Mouse (Mus musculus): ENCODE measurements around the gene C1qtnf9.

- TF ChIP-seq POLR2A (IDR thresholded peaks at IDR 0.05; ENCODE audit: insufficient read length, low read depth) (no peak), TCF12 (IDR thresholded peaks at IDR 0.05; ENCODE audit: insufficient read depth, poor library complexity, severe bottlenecking) (no peak), POLR2AphosphoS2 (IDR thresholded peaks at IDR 0.05; ENCODE audit: insufficient read length, low read depth) (no peak)
Observed at GRCm38 (mm10) chr14:60804978-60805377, 37.0 kb downstream of the C1qtnf9 start.
